Mouse (Mus musculus): ENCODE measurements around the gene Agbl1. TPM values are rescaled to one million over a fixed set of nuclear protein-coding genes. Genes with fewer than 3 reads are reported as not detected.
A peak's percentile ranks its signal among the peaks of the same experiment; 100 is the strongest.

Agbl1 gene
- polyA plus RNA-seq, 1 experiment from 2014 or later: 0.08 TPM

DNA sequence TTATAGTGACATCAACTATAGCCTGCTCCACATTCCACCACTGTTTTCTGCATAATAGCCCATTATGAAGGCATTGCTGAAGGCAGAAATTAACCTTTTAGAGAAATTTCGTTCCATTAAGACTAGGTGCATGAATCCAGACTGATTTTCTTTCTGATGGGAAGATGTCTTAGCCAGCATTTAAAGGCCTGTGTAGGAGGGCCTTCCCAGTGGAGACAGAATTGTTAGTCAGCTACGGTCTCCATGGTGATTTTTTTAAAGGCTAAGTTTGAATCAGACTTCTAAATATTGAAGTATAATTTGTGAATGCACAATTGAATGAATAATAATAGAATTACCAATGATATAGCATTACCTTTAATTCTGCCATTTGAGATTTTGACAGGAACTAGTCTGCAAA, 920.2 kb downstream of the Agbl1 start:
- 70% methylated on average over 2 of the region's 2 CpGs for WGBS
- peaks cover 10% of the 10 kb centered on the region; the same call in 1 of the 2 replicates for H3K4me1 ChIP-seq (ENCODE audit: control insufficient read depth, insufficient read depth, low read length)
- no peak overlapping the region for H3K4me2 ChIP-seq (replicated peaks; ENCODE audit: low read depth, low read length)
- H3K36me3 ChIP-seq (ENCODE audit: control insufficient read depth, insufficient read depth, low read length): no peaks in the 10 kb centered on the region
- no peak for ATAC-seq (ENCODE audit: low FRiP score, low TSS enrichment)
- no peak overlapping the region for H3K9ac ChIP-seq (ENCODE audit: low read depth, low read length)
- no peak overlapping the region for H3K27ac ChIP-seq (ENCODE audit: low read depth, low read length)
- no peaks in the 10 kb centered on the region for H3K27me3 ChIP-seq (ENCODE audit: control insufficient read depth, insufficient read depth, low read length)
- no peak overlapping the region for H3K4me3 ChIP-seq (ENCODE audit: low read length)
- H3K9me3 ChIP-seq (ENCODE audit: control insufficient read depth, low read length): no peaks in the 10 kb centered on the region

DNA sequence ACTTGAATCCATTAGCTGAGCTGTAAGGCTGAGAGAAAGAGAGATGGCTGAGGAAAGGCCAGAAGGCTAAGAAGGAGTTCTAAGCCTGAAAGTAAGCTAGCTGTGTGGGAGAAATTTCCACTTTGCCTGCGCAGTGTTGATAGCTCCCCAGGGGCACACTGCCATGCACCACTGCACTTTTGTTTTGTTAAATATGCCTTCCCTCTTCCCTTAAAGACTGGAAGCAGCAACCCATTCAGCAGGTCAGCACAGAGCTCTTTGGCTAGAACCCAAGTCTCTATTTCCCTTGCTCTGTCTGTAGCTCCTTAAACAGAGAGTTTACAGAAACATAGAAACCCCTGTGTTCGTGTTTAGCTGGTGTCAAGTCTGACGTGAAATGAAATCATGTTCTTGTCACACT, 922.7 kb downstream of the Agbl1 start:
- H3K27me3 ChIP-seq (ENCODE audit: control insufficient read depth, insufficient read depth, low read length): no peaks in the 10 kb centered on the region
- no peak overlapping the region for H3K9ac ChIP-seq (ENCODE audit: low read depth, low read length)
- H3K36me3 ChIP-seq (ENCODE audit: control insufficient read depth, insufficient read depth, low read length): no peaks in the 10 kb centered on the region
- H3K9me3 ChIP-seq (ENCODE audit: control insufficient read depth, low read length): no peaks in the 10 kb centered on the region
- ATAC-seq (ENCODE audit: low FRiP score, low TSS enrichment): peak; percentile 82
- H3K27ac ChIP-seq (ENCODE audit: low read depth, low read length): no peak overlapping the region
- H3K4me1 ChIP-seq (ENCODE audit: control insufficient read depth, insufficient read depth, low read length): peaks cover 10% of the 10 kb centered on the region; the same call in 1 of the 2 replicates
- H3K4me2 ChIP-seq (replicated peaks; ENCODE audit: low read depth, low read length): no peak overlapping the region
- WGBS: 21% methylated on average over 3 of the region's 3 CpGs
- no peak overlapping the region for H3K4me3 ChIP-seq (ENCODE audit: low read length)

DNA sequence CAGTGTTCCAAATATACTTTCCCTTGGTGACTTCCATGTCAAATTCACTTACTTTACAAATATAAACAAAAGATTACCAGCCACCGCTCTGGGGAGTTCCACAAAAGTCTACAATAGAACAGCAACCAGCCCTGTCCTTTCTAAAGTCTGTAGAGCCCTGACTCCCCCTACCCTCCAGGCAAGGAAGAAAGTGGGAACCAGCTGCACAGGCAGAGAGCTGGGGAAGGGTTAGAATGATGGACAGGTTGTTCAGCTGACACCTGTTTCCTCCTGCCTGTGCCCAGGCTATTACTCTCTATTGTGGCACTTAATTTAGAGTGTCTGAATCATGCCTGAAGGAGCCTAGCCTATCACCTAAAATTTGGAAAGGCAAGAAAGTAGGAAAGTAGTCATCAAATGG, 923.2 kb downstream of the Agbl1 start:
- peaks cover 10% of the 10 kb centered on the region; the same call in 1 of the 2 replicates for H3K4me1 ChIP-seq (ENCODE audit: control insufficient read depth, insufficient read depth, low read length)
- H3K4me3 ChIP-seq (ENCODE audit: low read length): no peak overlapping the region
- H3K36me3 ChIP-seq (ENCODE audit: control insufficient read depth, insufficient read depth, low read length): no peaks in the 10 kb centered on the region
- 70% methylated on average over 1 of the region's 1 CpGs for WGBS
- no peaks in the 10 kb centered on the region for H3K9me3 ChIP-seq (ENCODE audit: control insufficient read depth, low read length)
- H3K27ac ChIP-seq (ENCODE audit: low read depth, low read length): no peak overlapping the region
- no peak overlapping the region for H3K9ac ChIP-seq (ENCODE audit: low read depth, low read length)
- ATAC-seq (ENCODE audit: low FRiP score, low TSS enrichment): no peak
- H3K4me2 ChIP-seq (replicated peaks; ENCODE audit: low read depth, low read length): no peak overlapping the region
- H3K27me3 ChIP-seq (ENCODE audit: control insufficient read depth, insufficient read depth, low read length): no peaks in the 10 kb centered on the region

DNA sequence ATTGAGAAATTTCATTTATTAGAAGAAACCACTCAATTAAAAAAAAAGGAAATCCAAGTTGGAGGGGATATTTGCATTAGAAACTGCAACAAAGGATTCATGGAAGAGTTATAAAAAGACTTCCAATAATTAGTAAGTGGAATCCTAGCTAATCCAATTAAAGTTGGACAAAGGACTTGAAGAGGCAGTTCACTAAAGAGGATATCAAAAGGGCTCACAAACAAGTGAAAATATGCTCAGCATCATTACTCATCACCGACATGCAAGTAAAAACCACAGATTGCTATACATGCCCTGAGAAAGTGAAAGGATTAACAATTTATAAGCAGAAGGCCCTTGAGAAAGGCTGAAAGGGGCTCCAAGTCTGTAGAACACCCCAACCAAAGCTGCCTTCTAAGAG, 935.2 kb downstream of the Agbl1 start:
- H3K9me3 ChIP-seq (ENCODE audit: control insufficient read depth, low read length): no peaks in the 10 kb centered on the region
- ATAC-seq (ENCODE audit: low FRiP score, low TSS enrichment): no peak

More for the DNA sequence above, 935.2 kb downstream of the Agbl1 start:
- Histone ChIP-seq H3K27ac (ENCODE audit: low read depth, low read length) (no peak overlapping the region), H3K4me2 (replicated peaks; ENCODE audit: low read depth, low read length) (no peak overlapping the region), H3K4me1 (ENCODE audit: control insufficient read depth, insufficient read depth, low read length) (no peaks in the 10 kb centered on the region), H3K4me3 (ENCODE audit: low read length) (no peak overlapping the region), H3K36me3 (ENCODE audit: control insufficient read depth, insufficient read depth, low read length) (no peaks in the 10 kb centered on the region), H3K9ac (ENCODE audit: low read depth, low read length) (no peak overlapping the region), H3K27me3 (ENCODE audit: control insufficient read depth, insufficient read depth, low read length) (no peaks in the 10 kb centered on the region)
- 85% methylated on average over 1 of the region's 1 CpGs for WGBS
